Mouse (Mus musculus) small intestine, adult 2 months (tissue): ENCODE measurements around the gene Styxl1.

Experiments used
- CTCF ChIP-seq: fragments of 200-500 bp; IDR thresholded peaks from 2 replicates; pipeline ENCODE4 v1.5.1; 2012; ENCODE audit warnings: low read depth, mild to moderate bottlenecking, control low read depth, inconsistent platforms, low read length, moderate library complexity, mixed read lengths; ENCODE audit not compliant: insufficient replicate concordance, insufficient read length; ENCODE audit errors: extremely low read depth
- POLR2A ChIP-seq: fragments of 200-500 bp; IDR thresholded peaks from 2 replicates; pipeline ENCODE4 v1.6.1; 2012; ENCODE audit warnings: low read depth, mild to moderate bottlenecking, control low read depth, inconsistent platforms, low read length, moderate library complexity

GRCm38 (mm10) chr5:135761881-135762280, 16.3 kb downstream of the Styxl1 start:
- TF ChIP-seq CTCF, result no peak
- TF ChIP-seq POLR2A, result no peak
